Mouse (Mus musculus) thymus, postnatal 36 days (tissue): Measurements from ENCODE around the gene Odf4.
"Not testable (repeated sequence)": the region's sequence is repeated elsewhere in the genome, so short reads cannot be mapped to it uniquely, and the experiment has no call there.

Source experiments
- DNase-seq, 2 experiments: peaks; one replicate each; pipeline ENCODE4 v3.0.0; 2022; ENCODE audit warnings: mixed read lengths in 2 of 2

Gene Odf4

GRCm38 (mm10) chr11:68946001-68946400 is 19.1 kb upstream of the Odf4 start:
- DNase-seq = no peak

GRCm38 (mm10) chr11:68945245-68945644 is 18.4 kb upstream of the Odf4 start:
- DNase-seq = no peak

GRCm38 (mm10) chr11:68942731-68943130 is 15.8 kb upstream of the Odf4 start:
- no peak for DNase-seq

GRCm38 (mm10) chr11:68940516-68940915 is 13.6 kb upstream of the Odf4 start:
- no peak for DNase-seq

- DNase-seq = peak; percentile 78 to 84
Measured at GRCm38 (mm10) chr11:68939451-68940304, 12.8 kb upstream of the Odf4 start.

GRCm38 (mm10) chr11:68936951-68937350 is 10.1 kb upstream of the Odf4 start:
- DNase-seq = not testable (repeated sequence)

- DNase-seq = no peak
Measured at GRCm38 (mm10) chr11:68933885-68934507, 7.1 kb upstream of the Odf4 start.

- DNase-seq = no peak
Measured at GRCm38 (mm10) chr11:68929947-68930346, 3.1 kb upstream of the Odf4 start.

GRCm38 (mm10) chr11:68924749-68925148 is 2.1 kb downstream of the Odf4 start:
- DNase-seq = no peak

- DNase-seq = no peak
Measured at GRCm38 (mm10) chr11:68923191-68923590, 3.7 kb downstream of the Odf4 start.

- DNase-seq = no peak
Measured at GRCm38 (mm10) chr11:68914566-68914965, 12.3 kb downstream of the Odf4 start.

- no peak for DNase-seq
Measured at GRCm38 (mm10) chr11:68911531-68912177, 15.2 kb downstream of the Odf4 start.

GRCm38 (mm10) chr11:68908846-68909503 is 17.9 kb downstream of the Odf4 start:
- no peak for DNase-seq

- no peak for DNase-seq
Measured at GRCm38 (mm10) chr11:68907251-68907650, 19.6 kb downstream of the Odf4 start.

GRCm38 (mm10) chr11:68906461-68906790 is 20.5 kb downstream of the Odf4 start:
- no peak for DNase-seq

GRCm38 (mm10) chr11:68905665-68906460 is 21.0 kb downstream of the Odf4 start:
- no peak for DNase-seq

GRCm38 (mm10) chr11:68905138-68905531 is 21.7 kb downstream of the Odf4 start:
- no peak for DNase-seq

- DNase-seq = peak; percentile 47 to 62
Measured at GRCm38 (mm10) chr11:68904375-68905137, 22.3 kb downstream of the Odf4 start.

- no peak for DNase-seq
Measured at GRCm38 (mm10) chr11:68903775-68904174, 23.1 kb downstream of the Odf4 start.

- DNase-seq = no peak
Measured at GRCm38 (mm10) chr11:68902823-68903222, 24.1 kb downstream of the Odf4 start.

- no peak for DNase-seq
Measured at GRCm38 (mm10) chr11:68902367-68902766, 24.5 kb downstream of the Odf4 start.

GRCm38 (mm10) chr11:68902047-68902364 is 24.9 kb downstream of the Odf4 start:
- DNase-seq = no peak
